Mouse (Mus musculus) CH12.LX (cell line): ENCODE results near the gene Odf3l2. TPM values are rescaled to one million over a fixed set of nuclear protein-coding genes. Genes with fewer than 3 reads are reported as not detected.
A peak's percentile ranks its signal among the peaks of the same experiment; 100 is the strongest.

Source experiments
- DNase-seq: peaks from one replicate; pipeline ENCODE4 v3.0.0-alpha.2; 2013; ENCODE audit errors: extremely low read depth
- H3K27ac ChIP-seq: 2 replicates; pipeline ENCODE4 v1.5.1; 2012; ENCODE audit warnings: low read depth, mild to moderate bottlenecking, control low read depth, moderate library complexity; ENCODE audit not compliant: insufficient read depth
- H3K27me3 ChIP-seq: replicated peaks from 2 replicates; pipeline ENCODE3; 2012; ENCODE audit warnings: inconsistent platforms
- H3K36me3 ChIP-seq, 2 experiments: replicated peaks in 1 of 2; 2 replicates each; pipeline versions ENCODE3 to v1.6.1; 2012; ENCODE audit warnings: inconsistent platforms in 1 of 2, low read length in 1 of 2, mild to moderate bottlenecking in 1 of 2, mixed read lengths in 1 of 2, moderate library complexity in 1 of 2; ENCODE audit not compliant: control insufficient read depth in 1 of 2, insufficient read depth in 1 of 2
- H3K4me1 ChIP-seq, 2 experiments: 2 replicates each; pipeline ENCODE4 v1.6.1; 2012; ENCODE audit warnings: inconsistent platforms in 1 of 2, moderate library complexity in 1 of 2; ENCODE audit not compliant: insufficient read depth in 2 of 2, control insufficient read depth in 1 of 2
- H3K4me2 ChIP-seq: 2 replicates; pipeline ENCODE4 v1.6.1; 2012; ENCODE audit warnings: low read depth, mild to moderate bottlenecking, control low read depth; ENCODE audit not compliant: poor library complexity, insufficient read depth, severe bottlenecking
- H3K4me3 ChIP-seq, 3 experiments: fragments of 150-350 bp in 1 of 3; sonication (generic) in 1 of 3; replicated peaks in 1 of 3; 2 replicates each; pipeline versions ENCODE3 to v1.5.1; 2011 to 2012; ENCODE audit warnings: low read depth in 2 of 3, low read length in 2 of 3, mild to moderate bottlenecking in 2 of 3, moderate library complexity in 2 of 3, control low read depth in 1 of 3, improper control_type of control experiment in 1 of 3, inconsistent platforms in 1 of 3, mixed read lengths in 1 of 3; ENCODE audit not compliant: poor library complexity in 1 of 3
- H3K79me2 ChIP-seq: replicated peaks from 2 replicates; pipeline ENCODE4 v1.6.1; 2012; ENCODE audit warnings: mild to moderate bottlenecking, moderate library complexity; ENCODE audit not compliant: control insufficient read depth, poor library complexity, insufficient read depth, severe bottlenecking; ENCODE audit errors: extremely low read depth
- H3K9ac ChIP-seq: 2 replicates; pipeline ENCODE4 v1.6.1; 2012; ENCODE audit warnings: low read depth, mild to moderate bottlenecking, control low read depth, moderate library complexity; ENCODE audit not compliant: insufficient read depth
- H3K9me3 ChIP-seq: replicated peaks from 2 replicates; pipeline ENCODE3; 2012; ENCODE audit warnings: low read length, inconsistent platforms, mixed read lengths
- BHLHE40 ChIP-seq: IDR thresholded peaks from 2 replicates; pipeline ENCODE4 v1.6.1; 2011; ENCODE audit warnings: mild to moderate bottlenecking, low read depth, low read length, improper control_type of control experiment
- CHD2 ChIP-seq: IDR thresholded peaks from 2 replicates; pipeline ENCODE4 v1.6.1; 2011; ENCODE audit warnings: low read length, improper control_type of control experiment
- ETS1 ChIP-seq: conservative IDR thresholded peaks from 2 replicates; pipeline ENCODE4 v1.6.1; 2012; ENCODE audit warnings: low read depth, mild to moderate bottlenecking, inconsistent platforms, low read length, improper control_type of control experiment, moderate library complexity
- IRF4 ChIP-seq: IDR thresholded peaks from 2 replicates; pipeline ENCODE4 v1.6.1; 2014; ENCODE audit warnings: low read depth, mild to moderate bottlenecking, inconsistent platforms, low read length, improper control_type of control experiment
- JUN ChIP-seq: IDR thresholded peaks from 2 replicates; pipeline ENCODE4 v1.6.1; 2011; ENCODE audit warnings: low read depth, mild to moderate bottlenecking, low read length, improper control_type of control experiment, moderate library complexity; ENCODE audit not compliant: insufficient read depth
- JUND ChIP-seq: conservative IDR thresholded peaks from 2 replicates; pipeline ENCODE4 v1.6.1; 2011; ENCODE audit warnings: low read depth, low read length, improper control_type of control experiment
- KAT2A ChIP-seq: IDR thresholded peaks from 2 replicates; pipeline ENCODE4 v1.6.1; 2012; ENCODE audit warnings: low read length, improper control_type of control experiment, inconsistent platforms; ENCODE audit not compliant: insufficient replicate concordance
- MYC ChIP-seq: IDR thresholded peaks from 2 replicates; pipeline ENCODE4 v1.6.1; 2011; ENCODE audit warnings: low read depth, mild to moderate bottlenecking, improper control_type of control experiment, low read length
- NRF1 ChIP-seq: IDR thresholded peaks from 2 replicates; pipeline ENCODE4 v1.6.1; 2014; ENCODE audit warnings: low read depth, mild to moderate bottlenecking, inconsistent platforms, low read length, improper control_type of control experiment, moderate library complexity
- POLR2AphosphoS2 ChIP-seq: IDR thresholded peaks from 2 replicates; pipeline ENCODE4 v1.6.1; 2011; ENCODE audit warnings: low read depth, low read length, improper control_type of control experiment
- RAD21 ChIP-seq: IDR thresholded peaks from 2 replicates; pipeline ENCODE4 v1.6.1; 2011; ENCODE audit warnings: low read depth, mild to moderate bottlenecking, low read length, improper control_type of control experiment, moderate library complexity
- SMC3 ChIP-seq: IDR thresholded peaks from 2 replicates; pipeline ENCODE4 v1.6.1; 2011; ENCODE audit warnings: low read depth, low read length, improper control_type of control experiment
- TBP ChIP-seq: conservative IDR thresholded peaks from 2 replicates; pipeline ENCODE4 v1.6.1; 2011; ENCODE audit warnings: low read depth, low read length, improper control_type of control experiment
- USF1 ChIP-seq: IDR thresholded peaks from 2 replicates; pipeline ENCODE4 v1.6.1; 2014; ENCODE audit warnings: low read depth, mild to moderate bottlenecking, inconsistent platforms, low read length, improper control_type of control experiment
- USF2 ChIP-seq: conservative IDR thresholded peaks from 2 replicates; pipeline ENCODE4 v1.6.1; 2011; ENCODE audit warnings: low read depth, low read length, improper control_type of control experiment
- ZKSCAN1 ChIP-seq: IDR thresholded peaks from 2 replicates; pipeline ENCODE4 v1.6.1; 2012; ENCODE audit warnings: low read depth, inconsistent platforms, low read length, improper control_type of control experiment, borderline replicate concordance
- ZMIZ1 ChIP-seq: IDR thresholded peaks from 2 replicates; pipeline ENCODE4 v1.6.1; 2012; ENCODE audit warnings: low read depth, mild to moderate bottlenecking, inconsistent platforms, low read length, improper control_type of control experiment
- ZNF384 ChIP-seq: IDR thresholded peaks from 2 replicates; pipeline ENCODE4 v1.6.1; 2012; ENCODE audit warnings: low read depth, low read length, improper control_type of control experiment, inconsistent platforms
- dilution Hi-C: fragments of 300-500 bp; cut with MboI; formaldehyde crosslinking; loops from 2 replicates; pipeline ENCODE4 v1.14.3; 2020; ENCODE audit warnings: low sequenced_read_pairs; ENCODE audit not compliant: extremely low pct_unique_long_range_greater_than_20kb, extremely low pct_ligation_motif_present
- in situ Hi-C: fragments of 300-500 bp; cut with MboI; formaldehyde crosslinking; loops from 3 replicates; pipeline ENCODE4 v1.14.3; 2019; ENCODE audit warnings: low sequenced_read_pairs, low pct_ligation_motif_present, low pct_unique_long_range_greater_than_20kb, mixed read lengths
- polyA plus RNA-seq: library from polyadenylated mRNA; unstranded; fragments of >175 nt; gene quantifications from 2 replicates; pipeline ENCODE4 v1.2.1, GENCODE M21; 2012; ENCODE audit warnings: low read depth; ENCODE audit not compliant: insufficient read length
- total RNA-seq, 2 experiments: library from RNA; depleted of rRNA; stranded (reverse); fragments of 300-350 nt in 1 of 2; fragments of >200 nt in 1 of 2; gene quantifications; 2 replicates each; pipeline ENCODE4 v1.2.3; 2012 to 2014

The Odf3l2 gene
- total and polyA plus RNA-seq, 3 experiments, result not detected

GRCm38 (mm10) chr10:79684770-79685600, 39.4 kb upstream of the Odf3l2 start:
- 0 out of 2 replicates have a peak overlapping the region, but pooled peaks have one; percentile 97 for H3K9ac ChIP-seq
- H3K36me3 ChIP-seq, result peaks cover 47 to 64% of the 10 kb centered on the region in 2 experiments
- no peak for DNase-seq
- no peak overlapping the region for H3K4me3 ChIP-seq
- no peak overlapping the region for H3K4me2 ChIP-seq
- TF ChIP-seq RAD21 (no peak), SMC3 (no peak), POLR2AphosphoS2 (no peak), ZKSCAN1 (no peak), USF2 (no peak), JUN (no peak), ETS1 (no peak), USF1 (no peak), ZNF384 (no peak), KAT2A (no peak), IRF4 (no peak), NRF1 (no peak), ZMIZ1 (no peak)
- H3K79me2 ChIP-seq, result peaks cover 31% of the 10 kb centered on the region
- peaks cover 24 to 44% of the 10 kb centered on the region in 2 experiments for H3K4me1 ChIP-seq
- H3K27me3 ChIP-seq, result no peaks in the 10 kb centered on the region
- in situ Hi-C loops, result no loop called here
- H3K9me3 ChIP-seq, result no peaks in the 10 kb centered on the region
- H3K27ac ChIP-seq, result no peak overlapping the region
- dilution Hi-C loops, result no loop called here

GRCm38 (mm10) chr10:79683726-79684640, 38.4 kb upstream of the Odf3l2 start:
- DNase-seq, result no peak
- Histone ChIP-seq H3K79me2 (peaks cover 31% of the 10 kb centered on the region), H3K36me3 (peaks cover 43 to 56% of the 10 kb centered on the region in 2 experiments), H3K4me2 (peak overlapping the region; percentile 69), H3K9me3 (no peaks in the 10 kb centered on the region), H3K4me3 (peak overlapping the region; percentile 92 to 98 (median 93)), H3K27ac (peak overlapping the region; percentile 26), H3K9ac (peak overlapping the region; percentile 97), H3K4me1 (peaks cover 24 to 41% of the 10 kb centered on the region in 2 experiments), H3K27me3 (no peaks in the 10 kb centered on the region)
- in situ Hi-C loops, result no loop called here
- no peak for TF ChIP-seq ZMIZ1
- no peak for TF ChIP-seq MYC
- TF ChIP-seq BHLHE40, result no peak
- TF ChIP-seq CHD2, result no peak
- TF ChIP-seq JUN, result no peak
- no peak for TF ChIP-seq TBP
- TF ChIP-seq JUND, result no peak
- no peak for TF ChIP-seq ZNF384
- TF ChIP-seq NRF1, result no peak; the same call in 1 of the 2 replicates
- dilution Hi-C loops, result no loop called here
